Comparison of ENCODE assay signal across 20 mouse cellular contexts in the genomic region with DNA sequence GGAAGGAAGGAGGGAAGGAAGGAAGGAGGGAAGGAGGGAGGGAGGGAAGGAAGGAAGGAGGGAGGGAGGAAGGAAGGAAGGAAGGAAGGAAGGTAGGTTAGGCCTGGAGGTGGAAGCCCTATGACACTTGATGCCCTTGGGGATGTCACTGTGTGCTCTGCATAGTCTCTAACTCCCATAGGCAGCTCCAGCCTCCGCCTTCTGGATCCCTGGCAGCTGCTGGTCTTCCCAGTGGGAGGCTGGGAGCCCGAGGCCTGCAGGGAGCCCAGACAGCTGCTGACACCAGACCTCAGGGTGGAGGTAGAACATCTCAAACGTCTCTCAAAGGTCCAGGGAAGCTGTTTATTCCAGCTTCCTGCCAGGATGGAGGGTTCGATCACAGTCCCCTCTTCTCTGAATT.
A peak's percentile ranks its signal among the peaks of the same experiment; 100 is the strongest.
DNase-seq lines count a peak whose midpoint lies in the region; ATAC-seq and TF ChIP-seq lines count a peak whose summit lies in the region.
"Had no signal": no experiment of that assay in that cellular context is flagged by ENCODE, and none has a peak within 500 bp of the region (broad histone marks: within the 10 kb centered on the region; RNA-seq: fewer than 3 reads in every experiment).

No protein-coding gene starts in this region.

- H3K9me3 ChIP-seq in kidney, embryonic 15.5 days (replicated peaks): no peaks in the 10 kb centered on the region
- H3K9me3 ChIP-seq in midbrain, embryonic 10.5 days (replicated peaks): no peaks in the 10 kb centered on the region
- H3K9me3 ChIP-seq in midbrain, embryonic 14.5 days (ENCODE audit: control insufficient read depth, low read length): no peaks in the 10 kb centered on the region
- H3K9me3 ChIP-seq in neural tube, embryonic 15.5 days (replicated peaks): no peaks in the 10 kb centered on the region
- H3K9me3 ChIP-seq: limb, embryonic 12.5 days; liver, embryonic 13.5 days; megakaryocyte, embryonic 14.5 days had no signal

- peaks cover 18% of the 10 kb centered on the region for H3K4me1 ChIP-seq in kidney, embryonic 15.5 days
- peaks cover 15% of the 10 kb centered on the region for H3K4me1 ChIP-seq in midbrain, embryonic 10.5 days
- no peaks in the 10 kb centered on the region for H3K4me1 ChIP-seq in midbrain, embryonic 14.5 days (ENCODE audit: control insufficient read depth, insufficient read depth, low read length)
- no peaks in the 10 kb centered on the region for H3K4me1 ChIP-seq in neural tube, embryonic 15.5 days
- H3K4me1 ChIP-seq: limb, embryonic 12.5 days had no signal

- no peaks in the 10 kb centered on the region for H3K36me3 ChIP-seq in kidney, embryonic 15.5 days
- H3K36me3 ChIP-seq in midbrain, embryonic 10.5 days: no peaks in the 10 kb centered on the region
- H3K36me3 ChIP-seq in midbrain, embryonic 14.5 days (ENCODE audit: control insufficient read depth, insufficient read depth, low read length): no peaks in the 10 kb centered on the region
- no peaks in the 10 kb centered on the region for H3K36me3 ChIP-seq in myocyte (ENCODE audit: control insufficient read depth, insufficient read depth)
- H3K36me3 ChIP-seq in neural tube, embryonic 15.5 days: no peaks in the 10 kb centered on the region
- H3K36me3 ChIP-seq: limb, embryonic 12.5 days; liver, embryonic 13.5 days had no signal

- no peak overlapping the region for H3K4me2 ChIP-seq in kidney, embryonic 15.5 days
- no peak overlapping the region for H3K4me2 ChIP-seq in midbrain, embryonic 14.5 days (ENCODE audit: low read length)
- H3K4me2 ChIP-seq in myocyte (ENCODE audit: low read depth): peak overlapping the region; percentile 71
- H3K4me2 ChIP-seq in neural tube, embryonic 15.5 days: no peak overlapping the region
- H3K4me2 ChIP-seq: limb, embryonic 12.5 days; liver, embryonic 13.5 days had no signal

- no peak overlapping the region for H3K9ac ChIP-seq in kidney, embryonic 15.5 days
- H3K9ac ChIP-seq in midbrain, embryonic 14.5 days (replicated peaks; ENCODE audit: low read length): no peak overlapping the region
- no peak overlapping the region for H3K9ac ChIP-seq in neural tube, embryonic 15.5 days (replicated peaks)
- H3K9ac ChIP-seq: limb, embryonic 12.5 days; liver, embryonic 13.5 days had no signal

- 34% methylated on average over 4 of the region's 4 CpGs for WGBS in kidney, embryonic 15.5 days
- 57% methylated on average over 4 of the region's 4 CpGs for WGBS in midbrain, embryonic 10.5 days
- WGBS in midbrain, embryonic 14.5 days: 42% methylated on average over 4 of the region's 4 CpGs
- 43% methylated on average over 4 of the region's 4 CpGs for WGBS in neural tube, embryonic 15.5 days

- peak; percentile 86 for DNase-seq in heart, adult 11 months
- DNase-seq in heart, postnatal 4 days: no peak
- DNase-seq in kidney, postnatal 14 days: no peak
- DNase-seq in midbrain, embryonic 10.5 days (ENCODE audit: low spot score): no peak
- DNase-seq in midbrain, embryonic 14.5 days: no peak
- DNase-seq: cerebellum, adult 8-10 months; cerebellum, postnatal 36 days; gastrocnemius, postnatal 25 days; layer of hippocampus, postnatal 36 days; liver, embryonic 13.5 days; lung, adult 2 months; right cerebral cortex, postnatal 14 days; thymus, postnatal 14 days had no signal

- H3K27me3 ChIP-seq in kidney, embryonic 15.5 days: no peaks in the 10 kb centered on the region
- no peaks in the 10 kb centered on the region for H3K27me3 ChIP-seq in midbrain, embryonic 10.5 days (ENCODE audit: low read depth, poor library complexity, severe bottlenecking)
- H3K27me3 ChIP-seq in midbrain, embryonic 14.5 days (ENCODE audit: control insufficient read depth, insufficient read depth, low read length): no peaks in the 10 kb centered on the region
- no peaks in the 10 kb centered on the region for H3K27me3 ChIP-seq in myocyte (ENCODE audit: control insufficient read depth, insufficient read depth, insufficient read length)
- no peaks in the 10 kb centered on the region for H3K27me3 ChIP-seq in neural tube, embryonic 15.5 days (replicated peaks)
- H3K27me3 ChIP-seq: limb, embryonic 12.5 days; liver, embryonic 13.5 days had no signal

- no peaks in the 10 kb centered on the region for H3K79me2 ChIP-seq in myocyte (ENCODE audit: control insufficient read depth, insufficient read depth)

- no peak for TF ChIP-seq POLR2A in myocyte (IDR thresholded peaks at IDR 0.05; ENCODE audit: insufficient read length, low read depth)

- peak; percentile 50; the same call in 1 of the 2 replicates for ATAC-seq in kidney, embryonic 15.5 days (replicated peaks; ENCODE audit: low FRiP score)
- ATAC-seq in midbrain, embryonic 14.5 days (ENCODE audit: low FRiP score, low TSS enrichment): no peak
- ATAC-seq in neural tube, embryonic 15.5 days (ENCODE audit: low FRiP score): no peak
- ATAC-seq: CD4-positive, CD25-positive, alpha-beta regulatory T cell, adult 4 months; intestine, postnatal 0 days had no signal

- no peak overlapping the region for H3K4me3 ChIP-seq in kidney, embryonic 15.5 days (replicated peaks)
- no peak overlapping the region for H3K4me3 ChIP-seq in midbrain, embryonic 10.5 days
- H3K4me3 ChIP-seq in midbrain, embryonic 14.5 days (replicated peaks; ENCODE audit: low read depth, low read length): no peak overlapping the region
- H3K4me3 ChIP-seq in myocyte: no peak overlapping the region
- H3K4me3 ChIP-seq in neural tube, embryonic 15.5 days (replicated peaks): no peak overlapping the region
- H3K4me3 ChIP-seq: limb, embryonic 12.5 days; liver, embryonic 13.5 days; megakaryocyte, embryonic 14.5 days had no signal

- H3K27ac ChIP-seq in kidney, embryonic 15.5 days: no peak overlapping the region
- peak overlapping the region; percentile 23; the same call in 1 of the 2 replicates for H3K27ac ChIP-seq in midbrain, embryonic 10.5 days (replicated peaks)
- no peak overlapping the region for H3K27ac ChIP-seq in midbrain, embryonic 14.5 days (replicated peaks; ENCODE audit: low read depth, low read length)
- H3K27ac ChIP-seq in neural tube, embryonic 15.5 days (replicated peaks): no peak overlapping the region
- H3K27ac ChIP-seq: limb, embryonic 12.5 days; liver, embryonic 13.5 days had no signal

- H3ac ChIP-seq in myocyte (ENCODE audit: control insufficient read depth, insufficient read length): no peak overlapping the region

TF ChIP-seq in myocyte, 11 proteins besides CTCF, POLR2A, EP300 and RAD21:
- TF ChIP-seq SRF (IDR thresholded peaks at IDR 0.05; ENCODE audit: control insufficient read depth, insufficient read length, low read depth): no peak
- no peak for TF ChIP-seq TCF12 (IDR thresholded peaks at IDR 0.05; ENCODE audit: insufficient read depth, poor library complexity, severe bottlenecking)
- TF ChIP-seq MAX (IDR thresholded peaks at IDR 0.05; ENCODE audit: low read depth): no peak
- no peak for TF ChIP-seq REST (IDR thresholded peaks at IDR 0.05; ENCODE audit: insufficient read depth, insufficient read length)
- TF ChIP-seq POLR2AphosphoS2 (IDR thresholded peaks at IDR 0.05; ENCODE audit: insufficient read length, low read depth): no peak
- TF ChIP-seq TCF3 (IDR thresholded peaks at IDR 0.05; ENCODE audit: insufficient read length, low read depth): no peak
- TF ChIP-seq MYOG (IDR thresholded peaks at IDR 0.05; ENCODE audit: control insufficient read depth in 1 of 3, insufficient read depth in 1 of 3, insufficient read length in 2 of 3, low read depth in 2 of 3): no peak
- no peak for TF ChIP-seq E2F4 (IDR thresholded peaks at IDR 0.05; ENCODE audit: insufficient read depth)
- no peak for TF ChIP-seq CEBPB (IDR thresholded peaks at IDR 0.05; ENCODE audit: insufficient read depth, poor library complexity, severe bottlenecking)
- no peak for TF ChIP-seq MYOD1 (IDR thresholded peaks at IDR 0.05; ENCODE audit: control insufficient read depth in 1 of 3, insufficient read length in 2 of 3, low read depth in 2 of 3)
- TF ChIP-seq USF1 (IDR thresholded peaks at IDR 0.05; ENCODE audit: low read depth): no peak
TF ChIP-seq in myocyte: peak in this region for 0.
